Comparison of ENCODE assay signal across 31 mouse cellular contexts in genomic region chr11:104223301-104223700, GRCm38 (mm10). TPM values are rescaled to one million over a fixed set of nuclear protein-coding genes. Genes with fewer than 3 reads are reported as not detected.
"Had no signal": no experiment of that assay in that cellular context is flagged by ENCODE, and none has a peak within 500 bp of the region (broad histone marks: within the 10 kb centered on the region; RNA-seq: fewer than 3 reads in every experiment).

No protein-coding gene starts in this region.

- DNase-seq: gastrocnemius, adult 2 months; gastrocnemius, postnatal 10 days; gastrocnemius, postnatal 25 days; heart, adult 2 months; heart, postnatal 10 days; heart, postnatal 4 days; kidney, adult 18-20 months; kidney, adult 8-10 months; kidney, postnatal 10 days; kidney, postnatal 25 days; kidney, postnatal 4 days; left cerebral cortex, postnatal 4 days had no signal

- H3K36me3 ChIP-seq: hindbrain, embryonic 10.5 days; hindbrain, embryonic 12.5 days; intestine, embryonic 15.5 days; limb, embryonic 13.5 days; limb, embryonic 15.5 days; liver, embryonic 12.5 days had no signal

- H3K9me3 ChIP-seq: hindbrain, embryonic 10.5 days; hindbrain, embryonic 12.5 days; intestine, embryonic 15.5 days; limb, embryonic 13.5 days; limb, embryonic 15.5 days; liver, embryonic 12.5 days had no signal

- ATAC-seq: hindbrain, embryonic 16.5 days; inflammation-experienced regulatory T-cells, adult 6 months; intestine, embryonic 15.5 days; intestine, postnatal 0 days; liver, embryonic 12.5 days had no signal

- H3K9ac ChIP-seq: hindbrain, embryonic 12.5 days; hindbrain, embryonic 14.5 days; intestine, embryonic 15.5 days; limb, embryonic 13.5 days; limb, embryonic 15.5 days; liver, embryonic 12.5 days; liver, embryonic 14.5 days had no signal

- H3K4me3 ChIP-seq: gastrocnemius, adult 2 months; heart, adult 2 months; hindbrain, embryonic 10.5 days; hindbrain, embryonic 12.5 days; intestine, embryonic 15.5 days; layer of hippocampus, adult 2 months; limb, embryonic 13.5 days; limb, embryonic 15.5 days; liver, embryonic 12.5 days had no signal

- H3K4me1 ChIP-seq: hindbrain, embryonic 10.5 days; hindbrain, embryonic 12.5 days; intestine, embryonic 15.5 days; limb, embryonic 13.5 days; limb, embryonic 15.5 days; liver, embryonic 12.5 days had no signal

- H3K4me2 ChIP-seq: heart, embryonic 11.5 days; hindbrain, embryonic 12.5 days; hindbrain, embryonic 14.5 days; intestine, embryonic 15.5 days; limb, embryonic 13.5 days; limb, embryonic 15.5 days; liver, embryonic 12.5 days had no signal

- H3K27me3 ChIP-seq: hindbrain, embryonic 12.5 days; intestine, embryonic 15.5 days; limb, embryonic 15.5 days had no signal

- H3K27ac ChIP-seq: gastrocnemius, adult 2 months; heart, adult 2 months; hindbrain, embryonic 10.5 days; hindbrain, embryonic 12.5 days; hindbrain, embryonic 14.5 days; intestine, embryonic 15.5 days; layer of hippocampus, adult 2 months; limb, embryonic 13.5 days; limb, embryonic 15.5 days; liver, embryonic 12.5 days; liver, embryonic 14.5 days had no signal

RNA-seq across cellular contexts. Expression of gene Sppl2c, which starts 37.2 kb away (rescaled TPM):
- polyA plus RNA-seq: heart, embryonic 11.5 days; heart, embryonic 14.5 days; heart, embryonic 16.5 days; hindbrain, embryonic 10.5 days; hindbrain, embryonic 12.5 days; hindbrain, embryonic 14.5 days; hindbrain, embryonic 16.5 days; inflammation-experienced regulatory T-cells, adult 6 months; intestine, embryonic 15.5 days; intestine, postnatal 0 days; kidney, embryonic 14.5 days; kidney, embryonic 16.5 days; limb, embryonic 11.5 days; limb, embryonic 13.5 days; limb, embryonic 15.5 days; liver, adult 2 months; liver, embryonic 12.5 days; liver, embryonic 14.5 days had no signal
